Mouse (Mus musculus): ENCODE data around the gene Pla2g7. TPM values are rescaled to one million over a fixed set of nuclear protein-coding genes. Genes with fewer than 3 reads are reported as not detected.

Gene Pla2g7
- polyA plus RNA-seq, 1 experiment from 2014 or later, result 15.4 TPM

DNA sequence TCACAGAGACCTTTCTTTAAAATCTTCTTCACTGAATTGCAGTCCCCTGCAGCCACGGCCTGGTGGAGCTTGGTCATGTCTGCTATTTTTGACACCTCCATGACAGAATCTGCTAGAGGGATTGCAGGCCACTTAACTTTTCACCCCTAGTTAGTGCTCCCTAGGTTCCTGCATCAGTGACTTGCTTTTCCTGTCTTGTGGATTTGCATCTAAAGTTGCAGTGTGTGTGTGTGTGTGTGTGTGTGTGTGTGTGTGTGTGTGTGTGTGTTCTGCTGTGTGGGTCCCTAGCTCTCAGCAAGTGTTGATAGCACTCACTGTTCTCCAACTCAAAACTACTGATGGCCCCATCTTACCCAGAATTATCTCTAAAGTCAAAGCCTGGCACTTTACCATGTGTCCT lies 24.4 kb upstream of the Pla2g7 start, which contains the start of gene Ankrd66:
TSS of gene Ankrd66 (minus strand) at position 101 of the 400 bp plus-strand sequence.
- Histone ChIP-seq H3K4me1 (replicated peaks; ENCODE audit: control insufficient read depth, insufficient read depth, low read length) (no peaks in the 10 kb centered on the region), H3K27me3 (ENCODE audit: control insufficient read depth, insufficient read depth, low read length) (no peaks in the 10 kb centered on the region), H3K27ac (ENCODE audit: low read depth, low read length) (no peak within 1 kb of the TSS), H3K36me3 (ENCODE audit: control insufficient read depth, insufficient read depth, low read length) (no peaks in the 10 kb centered on the region), H3K9ac (ENCODE audit: low read depth, low read length) (no peak within 1 kb of the TSS), H3K4me3 (ENCODE audit: low read depth, low read length) (no peak within 1 kb of the TSS), H3K4me2 (replicated peaks; ENCODE audit: low read depth, low read length) (no peak within 1 kb of the TSS), H3K9me3 (ENCODE audit: control insufficient read depth, low read length) (no peaks in the 10 kb centered on the region)
- DNase-seq (ENCODE audit: low spot score) (no peak), ATAC-seq (ENCODE audit: low FRiP score) (no peak)
- 88% methylated on average over 1 of the region's 1 CpGs for WGBS

DNA sequence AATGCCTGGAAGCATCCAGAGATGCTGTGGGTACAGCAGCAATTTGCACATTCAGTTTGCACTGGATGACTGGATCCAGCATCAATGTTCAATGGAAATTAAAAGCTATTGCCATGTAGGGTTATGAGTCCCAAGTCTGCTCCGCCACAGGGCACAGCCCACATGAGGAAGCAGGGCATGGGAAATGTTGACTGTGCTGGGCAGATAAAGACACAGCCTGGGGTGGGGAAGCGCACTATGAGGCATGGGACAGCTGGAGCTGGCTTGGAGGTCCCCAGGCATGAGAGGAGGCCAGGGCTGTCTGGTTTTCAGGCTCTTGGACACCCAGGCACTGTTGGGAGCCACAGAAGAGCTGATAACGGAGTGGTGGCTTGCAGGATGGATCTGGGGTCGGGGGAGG lies 23.9 kb upstream of the Pla2g7 start:
- Histone ChIP-seq H3K4me1 (replicated peaks; ENCODE audit: control insufficient read depth, insufficient read depth, low read length) (no peaks in the 10 kb centered on the region), H3K4me2 (replicated peaks; ENCODE audit: low read depth, low read length) (no peak overlapping the region), H3K27ac (ENCODE audit: low read depth, low read length) (no peak overlapping the region), H3K4me3 (ENCODE audit: low read depth, low read length) (no peak overlapping the region), H3K9ac (ENCODE audit: low read depth, low read length) (no peak overlapping the region), H3K9me3 (ENCODE audit: control insufficient read depth, low read length) (no peaks in the 10 kb centered on the region), H3K36me3 (ENCODE audit: control insufficient read depth, insufficient read depth, low read length) (no peaks in the 10 kb centered on the region), H3K27me3 (ENCODE audit: control insufficient read depth, insufficient read depth, low read length) (no peaks in the 10 kb centered on the region)
- ATAC-seq (ENCODE audit: low FRiP score), result no peak
- WGBS, result 90% methylated on average over 4 of the region's 4 CpGs
- DNase-seq (ENCODE audit: low spot score), result no peak

GRCm38 (mm10) chr17:43551122-43551630 lies 16.7 kb upstream of the Pla2g7 start:
- no peaks in the 10 kb centered on the region for H3K27me3 ChIP-seq (ENCODE audit: control insufficient read depth, insufficient read depth, low read length)
- no peak overlapping the region for H3K4me2 ChIP-seq (replicated peaks; ENCODE audit: low read depth, low read length)
- H3K9me3 ChIP-seq (ENCODE audit: control insufficient read depth, low read length), result no peaks in the 10 kb centered on the region
- no peak overlapping the region for H3K4me3 ChIP-seq (ENCODE audit: low read depth, low read length)
- no peak overlapping the region for H3K27ac ChIP-seq (ENCODE audit: low read depth, low read length)
- H3K36me3 ChIP-seq (ENCODE audit: control insufficient read depth, insufficient read depth, low read length), result no peaks in the 10 kb centered on the region
- no peak overlapping the region for H3K9ac ChIP-seq (ENCODE audit: low read depth, low read length)
- ATAC-seq (ENCODE audit: low FRiP score) (0 out of 2 replicates have a peak, but pooled peaks have one; percentile 49), DNase-seq (ENCODE audit: low spot score) (no peak)
- 36% methylated on average over 3 of the region's 3 CpGs for WGBS
- no peaks in the 10 kb centered on the region for H3K4me1 ChIP-seq (replicated peaks; ENCODE audit: control insufficient read depth, insufficient read depth, low read length)

DNA sequence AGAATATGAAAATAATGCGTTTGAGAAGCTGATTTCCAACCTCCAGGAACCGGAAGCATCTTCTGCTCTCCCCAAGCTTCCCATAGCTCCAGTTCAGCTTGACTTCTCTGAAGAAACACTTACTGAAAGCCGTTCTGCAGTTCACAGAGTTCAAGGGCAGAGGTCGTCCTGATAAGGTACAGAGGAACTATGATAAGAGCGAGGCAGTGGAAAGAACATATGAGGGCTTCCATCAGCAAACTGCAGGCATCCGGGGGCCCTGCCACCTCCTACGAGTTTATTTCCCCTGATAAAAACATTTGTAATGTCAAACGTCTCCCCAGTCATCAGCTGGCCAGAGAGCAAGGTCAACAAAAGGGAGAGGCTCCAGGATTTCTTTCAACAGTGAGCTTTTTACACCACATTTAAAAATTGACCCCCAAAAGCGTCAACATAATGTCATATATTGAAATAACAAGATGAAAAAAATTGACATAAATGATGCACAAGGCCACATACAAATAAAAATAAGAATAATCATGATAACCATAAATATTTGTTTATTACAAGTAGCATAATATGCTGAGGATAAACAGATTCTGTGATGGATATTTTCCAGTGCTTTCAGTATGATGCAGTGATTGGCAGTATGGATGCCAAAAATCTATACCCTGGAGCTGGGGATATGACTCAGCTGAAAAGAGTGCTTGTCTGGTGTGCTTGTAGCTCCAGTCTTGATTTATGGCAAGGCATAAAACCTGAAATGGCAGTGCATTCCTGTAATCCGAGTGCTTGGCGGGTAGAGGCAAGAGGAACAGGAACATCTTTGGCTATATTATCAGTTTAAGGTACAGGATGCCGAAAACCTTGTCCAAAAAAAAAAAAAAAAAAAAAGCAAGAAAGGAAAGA lies 13.1 kb upstream of the Pla2g7 start:
- H3K9me3 ChIP-seq (ENCODE audit: control insufficient read depth, low read length), result no peaks in the 10 kb centered on the region
- no peak overlapping the region for H3K27ac ChIP-seq (ENCODE audit: low read depth, low read length)
- ATAC-seq (ENCODE audit: low FRiP score), result no peak
- H3K4me3 ChIP-seq (ENCODE audit: low read depth, low read length), result no peak overlapping the region
- no peak overlapping the region for H3K4me2 ChIP-seq (replicated peaks; ENCODE audit: low read depth, low read length)
- no peak overlapping the region for H3K9ac ChIP-seq (ENCODE audit: low read depth, low read length)
- no peak for DNase-seq (ENCODE audit: low spot score)
- H3K4me1 ChIP-seq (replicated peaks; ENCODE audit: control insufficient read depth, insufficient read depth, low read length), result no peaks in the 10 kb centered on the region
- no peaks in the 10 kb centered on the region for H3K36me3 ChIP-seq (ENCODE audit: control insufficient read depth, insufficient read depth, low read length)
- 82% methylated on average over 12 of the region's 12 CpGs for WGBS
- H3K27me3 ChIP-seq (ENCODE audit: control insufficient read depth, insufficient read depth, low read length), result no peaks in the 10 kb centered on the region

- Histone ChIP-seq H3K4me1 (replicated peaks; ENCODE audit: control insufficient read depth, insufficient read depth, low read length) (no peaks in the 10 kb centered on the region), H3K4me3 (ENCODE audit: low read depth, low read length) (no peak overlapping the region), H3K27ac (ENCODE audit: low read depth, low read length) (no peak overlapping the region), H3K27me3 (ENCODE audit: control insufficient read depth, insufficient read depth, low read length) (no peaks in the 10 kb centered on the region), H3K36me3 (ENCODE audit: control insufficient read depth, insufficient read depth, low read length) (no peaks in the 10 kb centered on the region), H3K9ac (ENCODE audit: low read depth, low read length) (no peak overlapping the region), H3K4me2 (replicated peaks; ENCODE audit: low read depth, low read length) (no peak overlapping the region), H3K9me3 (ENCODE audit: control insufficient read depth, low read length) (no peaks in the 10 kb centered on the region)
- DNase-seq (ENCODE audit: low spot score) (no peak), ATAC-seq (ENCODE audit: low FRiP score) (no peak; the same call in 1 of the 2 replicates)
- WGBS, result 80% methylated on average over 4 of the region's 4 CpGs
Measured at GRCm38 (mm10) chr17:43557104-43557503, 10.8 kb upstream of the Pla2g7 start.

GRCm38 (mm10) chr17:43557541-43558090 lies 10.3 kb upstream of the Pla2g7 start:
- ATAC-seq (ENCODE audit: low FRiP score) (peak; percentile 75), DNase-seq (ENCODE audit: low spot score) (peak; percentile 22)
- H3K9me3 ChIP-seq (ENCODE audit: control insufficient read depth, low read length), result no peaks in the 10 kb centered on the region

DNA sequence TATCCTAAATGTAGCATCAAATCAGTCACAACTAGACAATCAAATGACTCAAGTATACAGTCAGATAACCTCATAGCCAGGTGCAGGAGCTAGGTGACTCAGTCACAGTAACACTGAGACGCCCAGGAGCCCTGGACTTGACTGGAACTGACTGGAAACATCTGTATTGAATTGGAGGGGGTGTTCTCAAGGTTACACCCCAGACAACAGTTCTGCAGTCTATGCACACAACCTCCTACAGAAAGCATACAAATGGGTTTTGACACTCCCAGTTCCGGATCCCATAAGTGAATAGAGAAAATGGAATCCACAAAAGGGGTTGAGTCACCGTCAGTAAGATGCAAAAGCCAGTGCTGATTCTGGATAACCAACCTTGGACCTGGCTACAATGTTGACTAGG lies 9.2 kb upstream of the Pla2g7 start:
- Histone ChIP-seq H3K4me1 (replicated peaks; ENCODE audit: control insufficient read depth, insufficient read depth, low read length) (no peaks in the 10 kb centered on the region), H3K27me3 (ENCODE audit: control insufficient read depth, insufficient read depth, low read length) (no peaks in the 10 kb centered on the region), H3K9me3 (ENCODE audit: control insufficient read depth, low read length) (no peaks in the 10 kb centered on the region), H3K36me3 (ENCODE audit: control insufficient read depth, insufficient read depth, low read length) (no peaks in the 10 kb centered on the region), H3K9ac (ENCODE audit: low read depth, low read length) (no peak overlapping the region), H3K4me3 (ENCODE audit: low read depth, low read length) (no peak overlapping the region), H3K27ac (ENCODE audit: low read depth, low read length) (no peak overlapping the region), H3K4me2 (replicated peaks; ENCODE audit: low read depth, low read length) (no peak overlapping the region)
- DNase-seq (ENCODE audit: low spot score), result no peak
- 92% methylated on average over 3 of the region's 3 CpGs for WGBS
- ATAC-seq (ENCODE audit: low FRiP score), result no peak

More at GRCm38 (mm10) chr17:43557541-43558090, 10.3 kb upstream of the Pla2g7 start:
- Histone ChIP-seq H3K9ac (ENCODE audit: low read depth, low read length) (no peak overlapping the region), H3K36me3 (ENCODE audit: control insufficient read depth, insufficient read depth, low read length) (no peaks in the 10 kb centered on the region), H3K4me1 (replicated peaks; ENCODE audit: control insufficient read depth, insufficient read depth, low read length) (no peaks in the 10 kb centered on the region), H3K4me3 (ENCODE audit: low read depth, low read length) (no peak overlapping the region), H3K4me2 (replicated peaks; ENCODE audit: low read depth, low read length) (no peak overlapping the region), H3K27ac (ENCODE audit: low read depth, low read length) (no peak overlapping the region), H3K27me3 (ENCODE audit: control insufficient read depth, insufficient read depth, low read length) (no peaks in the 10 kb centered on the region)
- WGBS, result 22% methylated on average over 6 of the region's 6 CpGs

DNA sequence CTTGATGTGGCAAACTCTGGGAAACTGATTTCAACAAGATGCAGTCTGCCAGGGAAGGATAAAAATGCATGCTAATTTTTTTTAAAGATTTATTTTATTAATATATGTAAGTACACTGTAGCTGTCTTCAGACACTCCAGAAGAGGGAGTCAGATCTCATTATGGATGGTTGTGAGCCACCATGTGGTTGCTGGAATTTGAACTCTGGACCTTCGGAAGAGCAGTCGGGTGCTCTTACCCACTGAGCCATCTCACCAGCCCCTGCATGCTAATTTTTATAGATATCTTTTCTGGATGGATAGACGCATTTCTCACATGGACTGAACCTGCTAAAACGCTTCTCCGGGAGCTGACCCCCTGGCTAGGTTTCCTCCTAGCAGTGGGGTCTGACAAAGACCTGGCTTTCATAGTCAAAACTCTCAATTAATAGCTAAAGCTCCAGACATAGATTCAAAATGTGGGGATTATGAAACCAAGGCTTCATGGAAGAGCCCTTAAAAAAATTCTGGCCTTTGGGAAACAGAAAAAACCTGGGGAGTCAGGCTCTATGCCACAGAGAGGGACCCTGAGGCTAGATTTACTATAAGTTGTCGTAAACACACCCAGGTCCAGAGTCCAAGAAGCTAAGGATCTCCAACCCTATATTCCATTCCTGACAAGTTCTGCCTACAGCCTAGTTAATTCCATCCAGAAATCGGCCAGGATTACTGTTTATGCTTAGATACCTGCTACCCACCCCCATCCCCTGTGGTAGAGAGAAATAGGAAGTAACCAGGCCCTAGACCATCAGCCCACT lies 4.5 kb upstream of the Pla2g7 start:
- WGBS, result 88% methylated on average over 7 of the region's 7 CpGs
- H3K36me3 ChIP-seq (ENCODE audit: control insufficient read depth, insufficient read depth, low read length), result no peaks in the 10 kb centered on the region
- no peak overlapping the region for H3K27ac ChIP-seq (ENCODE audit: low read depth, low read length)
- DNase-seq (ENCODE audit: low spot score) (no peak), ATAC-seq (ENCODE audit: low FRiP score) (no peak)
- H3K4me2 ChIP-seq (replicated peaks; ENCODE audit: low read depth, low read length), result no peak overlapping the region
- no peak overlapping the region for H3K4me3 ChIP-seq (ENCODE audit: low read depth, low read length)
- H3K4me1 ChIP-seq (replicated peaks; ENCODE audit: control insufficient read depth, insufficient read depth, low read length), result no peaks in the 10 kb centered on the region
- no peaks in the 10 kb centered on the region for H3K9me3 ChIP-seq (ENCODE audit: control insufficient read depth, low read length)
- no peaks in the 10 kb centered on the region for H3K27me3 ChIP-seq (ENCODE audit: control insufficient read depth, insufficient read depth, low read length)
- H3K9ac ChIP-seq (ENCODE audit: low read depth, low read length), result no peak overlapping the region
